Comparison of ENCODE assay signal across 8 mouse cellular contexts in genomic region chr13:97598507-97599431, GRCm38 (mm10).
DNase-seq lines count a peak whose midpoint lies in the region; ATAC-seq and TF ChIP-seq lines count a peak whose summit lies in the region.

No protein-coding gene starts in this region.

- peak overlapping the region; percentile 59 for H3K27ac ChIP-seq in heart, adult 2 months
- H3K27ac ChIP-seq in heart, embryonic 10.5 days: no peak overlapping the region
- H3K27ac ChIP-seq in intestine, embryonic 14.5 days (ENCODE audit: low read depth): peak overlapping the region; percentile 29; the same call in 1 of the 2 replicates
- H3K27ac ChIP-seq in lung, embryonic 16.5 days (ENCODE audit: low read length): no peak overlapping the region

- no peak overlapping the region for H3K4me2 ChIP-seq in intestine, embryonic 14.5 days (ENCODE audit: low read length)
- no peak overlapping the region for H3K4me2 ChIP-seq in lung, embryonic 16.5 days (ENCODE audit: low read depth, low read length)

- peaks cover 4% of the 10 kb centered on the region for H3K4me1 ChIP-seq in heart, adult 2 months (ENCODE audit: control insufficient read depth, insufficient read depth, low read length)
- H3K4me1 ChIP-seq in heart, embryonic 10.5 days: peaks cover 19% of the 10 kb centered on the region
- peaks cover 18% of the 10 kb centered on the region for H3K4me1 ChIP-seq in intestine, embryonic 14.5 days (replicated peaks; ENCODE audit: control insufficient read depth, insufficient read depth, low read length)
- 0 out of 2 replicates have a peak, but pooled peaks cover 2% of the 10 kb centered on the region for H3K4me1 ChIP-seq in lung, embryonic 16.5 days (replicated peaks; ENCODE audit: control insufficient read depth, insufficient read depth, low read length)

- H3K9ac ChIP-seq in heart, adult 2 months (ENCODE audit: low read depth, low read length): no peak overlapping the region
- no peak overlapping the region for H3K9ac ChIP-seq in intestine, embryonic 14.5 days (ENCODE audit: low read length)
- no peak overlapping the region for H3K9ac ChIP-seq in lung, embryonic 16.5 days (ENCODE audit: low read length)

- no peaks in the 10 kb centered on the region for H3K79me2 ChIP-seq in heart, adult 2 months (replicated peaks; ENCODE audit: control insufficient read depth, insufficient read depth, low read length)

- ATAC-seq in intestine, embryonic 14.5 days (replicated peaks; ENCODE audit: low FRiP score, low TSS enrichment, low read depth): no peak; the same call in 1 of the 2 replicates
- ATAC-seq in lung, embryonic 16.5 days (ENCODE audit: low read depth): 0 out of 2 replicates have a peak, but pooled peaks have one; percentile 43
- no peak for ATAC-seq in inflammation-experienced regulatory T-cells, adult 6 months

- TF ChIP-seq CTCF in heart, adult 2 months (IDR thresholded peaks at IDR 0.05): no peak

- WGBS in heart, adult 2 months: 58% methylated on average over 15 of the region's 15 CpGs
- WGBS in heart, embryonic 10.5 days: 76% methylated on average over 15 of the region's 15 CpGs
- 33% methylated on average over 15 of the region's 15 CpGs for WGBS in intestine, embryonic 14.5 days
- WGBS in lung, embryonic 16.5 days: 62% methylated on average over 15 of the region's 15 CpGs

- H3K9me3 ChIP-seq in heart, embryonic 10.5 days: no peaks in the 10 kb centered on the region
- H3K9me3 ChIP-seq in intestine, embryonic 14.5 days (ENCODE audit: control insufficient read depth, low read length): no peaks in the 10 kb centered on the region
- 0 out of 2 replicates have a peak, but pooled peaks cover 2% of the 10 kb centered on the region for H3K9me3 ChIP-seq in lung, embryonic 16.5 days (ENCODE audit: control insufficient read depth, low read length)

- H3K36me3 ChIP-seq in heart, adult 2 months (ENCODE audit: control insufficient read depth, insufficient read depth, low read length): no peaks in the 10 kb centered on the region
- no peaks in the 10 kb centered on the region for H3K36me3 ChIP-seq in heart, embryonic 10.5 days
- no peaks in the 10 kb centered on the region for H3K36me3 ChIP-seq in intestine, embryonic 14.5 days (ENCODE audit: control insufficient read depth, insufficient read depth, low read length)
- no peaks in the 10 kb centered on the region for H3K36me3 ChIP-seq in lung, embryonic 16.5 days (ENCODE audit: control insufficient read depth, insufficient read depth, low read length)

- DNase-seq in heart, adult 2 months: peak; percentile 45 to 63
- no peak for DNase-seq in heart, embryonic 10.5 days (ENCODE audit: low spot score)
- peak; percentile 65 for DNase-seq in brain, adult 2 months (ENCODE audit: low read depth, low spot score)
- DNase-seq in intestine, embryonic 14.5 days (ENCODE audit: low spot score): peak; percentile 66
- no peak for DNase-seq in cerebellum, adult 11-12 months
- DNase-seq in frontal cortex, postnatal 25 days (ENCODE audit: low spot score in 2 of 2): no peak

- no peak for TF ChIP-seq EP300 in heart, adult 2 months (IDR thresholded peaks at IDR 0.05; ENCODE audit: insufficient read depth, low read depth, low read length)

- TF ChIP-seq POLR2A in heart, adult 2 months (IDR thresholded peaks at IDR 0.05; ENCODE audit: insufficient read depth, low read depth, low read length): no peak

- H3K4me3 ChIP-seq in heart, adult 2 months: no peak overlapping the region
- H3K4me3 ChIP-seq in heart, embryonic 10.5 days: no peak overlapping the region
- H3K4me3 ChIP-seq in intestine, embryonic 14.5 days (ENCODE audit: low read depth, low read length): no peak overlapping the region
- no peak overlapping the region for H3K4me3 ChIP-seq in lung, embryonic 16.5 days (ENCODE audit: low read length)

- intact Hi-C loops in heart, adult 2 months (cut with DNase I): no loop called here

- H3K27me3 ChIP-seq in heart, adult 2 months (ENCODE audit: control insufficient read depth, insufficient read depth, low read length): no peaks in the 10 kb centered on the region
- H3K27me3 ChIP-seq in heart, embryonic 10.5 days (ENCODE audit: insufficient read depth, poor library complexity, severe bottlenecking): no peaks in the 10 kb centered on the region
- no peaks in the 10 kb centered on the region for H3K27me3 ChIP-seq in intestine, embryonic 14.5 days (replicated peaks; ENCODE audit: control insufficient read depth, insufficient read depth, low read length)
- H3K27me3 ChIP-seq in lung, embryonic 16.5 days (ENCODE audit: control insufficient read depth, insufficient read depth, low read depth, low read length): no peaks in the 10 kb centered on the region

Comparison
In these comparisons a context has a peak if more than half of its experiments do, and no peak if none do; other contexts are left out.
1. DNase-seq: peak in heart, adult 2 months (2 of 2), brain, adult 2 months (single experiment) and intestine, embryonic 14.5 days (single experiment); none in heart, embryonic 10.5 days (single experiment), cerebellum, adult 11-12 months (single experiment) and frontal cortex, postnatal 25 days (0 of 2).
2. H3K27ac ChIP-seq: peak in heart, adult 2 months (single experiment) and intestine, embryonic 14.5 days (single experiment); none in heart, embryonic 10.5 days (single experiment) and lung, embryonic 16.5 days (single experiment).